Mouse (Mus musculus): ENCODE measurements at regions not wholly inside any gene's neighbourhood (a gene's known extent, or its start where the extent isn't known, plus 50 kb on each side); places are given as distances from the start of the nearest gene placed in this dataset.
A peak's percentile ranks its signal among the peaks of the same experiment; 100 is the strongest.

GRCm38 (mm10) chr16:39298856-39299255 lies 406.4 kb downstream of the Igsf11 start:
- no peaks in the 10 kb centered on the region for H3K4me1 ChIP-seq (replicated peaks; ENCODE audit: insufficient read depth, low read length)
- DNase-seq (ENCODE audit: low spot score) (no peak), ATAC-seq (replicated peaks; ENCODE audit: low FRiP score, low read depth) (no peak)
- H3K27me3 ChIP-seq (ENCODE audit: insufficient read depth, low read length), result no peaks in the 10 kb centered on the region
- no peak overlapping the region for H3K4me3 ChIP-seq (replicated peaks; ENCODE audit: low read depth, low read length)
- no peak for TF ChIP-seq CTCF (IDR thresholded peaks at IDR 0.05; ENCODE audit: low read depth)
- 90% methylated on average over 3 of the region's 3 CpGs for WGBS
- no peak overlapping the region for H3K4me2 ChIP-seq (ENCODE audit: low read length)
- H3K9ac ChIP-seq (ENCODE audit: low read depth, low read length), result no peak overlapping the region
- no peaks in the 10 kb centered on the region for H3K36me3 ChIP-seq (ENCODE audit: insufficient read depth, low read length)
- no peaks in the 10 kb centered on the region for H3K9me3 ChIP-seq (replicated peaks; ENCODE audit: low read length)
- H3K27ac ChIP-seq, result no peak overlapping the region

GRCm38 (mm10) chr16:39302902-39303361 lies 410.5 kb downstream of the Igsf11 start:
- Histone ChIP-seq H3K4me3 (replicated peaks; ENCODE audit: low read depth, low read length) (no peak overlapping the region), H3K9me3 (replicated peaks; ENCODE audit: low read length) (no peaks in the 10 kb centered on the region), H3K27ac (no peak overlapping the region), H3K4me2 (ENCODE audit: low read length) (no peak overlapping the region), H3K27me3 (ENCODE audit: insufficient read depth, low read length) (no peaks in the 10 kb centered on the region), H3K36me3 (ENCODE audit: insufficient read depth, low read length) (no peaks in the 10 kb centered on the region), H3K4me1 (replicated peaks; ENCODE audit: insufficient read depth, low read length) (no peaks in the 10 kb centered on the region), H3K9ac (ENCODE audit: low read depth, low read length) (no peak overlapping the region)
- ATAC-seq (replicated peaks; ENCODE audit: low FRiP score, low read depth) (0 out of 2 replicates have a peak, but pooled peaks have one; percentile 52), DNase-seq (ENCODE audit: low spot score) (no peak)
- WGBS, result 46% methylated on average over 1 of the region's 1 CpGs
- TF ChIP-seq CTCF (IDR thresholded peaks at IDR 0.05; ENCODE audit: low read depth), result no peak

- Histone ChIP-seq H3K9me3 (replicated peaks; ENCODE audit: low read length) (no peaks in the 10 kb centered on the region), H3K4me1 (replicated peaks; ENCODE audit: insufficient read depth, low read length) (no peaks in the 10 kb centered on the region), H3K27ac (no peak overlapping the region), H3K27me3 (ENCODE audit: insufficient read depth, low read length) (no peaks in the 10 kb centered on the region), H3K9ac (ENCODE audit: low read depth, low read length) (no peak overlapping the region), H3K4me3 (replicated peaks; ENCODE audit: low read depth, low read length) (no peak overlapping the region), H3K36me3 (ENCODE audit: insufficient read depth, low read length) (no peaks in the 10 kb centered on the region), H3K4me2 (ENCODE audit: low read length) (no peak overlapping the region)
- no peak for TF ChIP-seq CTCF (IDR thresholded peaks at IDR 0.05; ENCODE audit: low read depth)
- DNase-seq (ENCODE audit: low spot score) (no peak), ATAC-seq (replicated peaks; ENCODE audit: low FRiP score, low read depth) (no peak)
- WGBS, result 51% methylated on average over 7 of the region's 7 CpGs
These were observed 410.9 kb downstream of the Igsf11 start for GRCm38 (mm10) chr16:39303371-39303770.

- H3K4me1 ChIP-seq (replicated peaks; ENCODE audit: insufficient read depth, low read length), result no peaks in the 10 kb centered on the region
- H3K4me2 ChIP-seq (ENCODE audit: low read length), result no peak overlapping the region
- DNase-seq (ENCODE audit: low spot score) (no peak), ATAC-seq (replicated peaks; ENCODE audit: low FRiP score, low read depth) (no peak)
- WGBS, result 36% methylated on average over 5 of the region's 5 CpGs
- H3K9ac ChIP-seq (ENCODE audit: low read depth, low read length), result no peak overlapping the region
- no peaks in the 10 kb centered on the region for H3K36me3 ChIP-seq (ENCODE audit: insufficient read depth, low read length)
- no peak for TF ChIP-seq CTCF (IDR thresholded peaks at IDR 0.05; ENCODE audit: low read depth)
- H3K27me3 ChIP-seq (ENCODE audit: insufficient read depth, low read length), result no peaks in the 10 kb centered on the region
- no peak overlapping the region for H3K4me3 ChIP-seq (replicated peaks; ENCODE audit: low read depth, low read length)
- H3K9me3 ChIP-seq (replicated peaks; ENCODE audit: low read length), result no peaks in the 10 kb centered on the region
- H3K27ac ChIP-seq, result no peak overlapping the region
These were observed 415.5 kb downstream of the Igsf11 start for GRCm38 (mm10) chr16:39307951-39308350.

GRCm38 (mm10) chr16:39316752-39317594 lies 424.5 kb downstream of the Igsf11 start:
- 18% methylated on average over 15 of the region's 15 CpGs for WGBS

GRCm38 (mm10) chr16:39325627-39326026 lies 433.2 kb downstream of the Igsf11 start:
- Histone ChIP-seq H3K9ac (ENCODE audit: low read depth, low read length) (no peak overlapping the region), H3K27me3 (ENCODE audit: insufficient read depth, low read length) (no peaks in the 10 kb centered on the region), H3K4me3 (replicated peaks; ENCODE audit: low read depth, low read length) (no peak overlapping the region), H3K4me1 (replicated peaks; ENCODE audit: insufficient read depth, low read length) (no peaks in the 10 kb centered on the region), H3K9me3 (replicated peaks; ENCODE audit: low read length) (no peaks in the 10 kb centered on the region), H3K4me2 (ENCODE audit: low read length) (no peak overlapping the region), H3K36me3 (ENCODE audit: insufficient read depth, low read length) (no peaks in the 10 kb centered on the region), H3K27ac (no peak overlapping the region)
- DNase-seq (ENCODE audit: low spot score) (no peak), ATAC-seq (replicated peaks; ENCODE audit: low FRiP score, low read depth) (no peak)
- WGBS, result 96% methylated on average over 2 of the region's 2 CpGs
- TF ChIP-seq CTCF (IDR thresholded peaks at IDR 0.05; ENCODE audit: low read depth), result no peak

More at GRCm38 (mm10) chr16:39316752-39317594, 424.5 kb downstream of the Igsf11 start:
- Histone ChIP-seq H3K4me1 (replicated peaks; ENCODE audit: insufficient read depth, low read length) (no peaks in the 10 kb centered on the region), H3K27me3 (ENCODE audit: insufficient read depth, low read length) (no peaks in the 10 kb centered on the region), H3K4me2 (ENCODE audit: low read length) (no peak overlapping the region), H3K9ac (ENCODE audit: low read depth, low read length) (no peak overlapping the region), H3K36me3 (ENCODE audit: insufficient read depth, low read length) (no peaks in the 10 kb centered on the region), H3K9me3 (replicated peaks; ENCODE audit: low read length) (no peaks in the 10 kb centered on the region), H3K27ac (no peak overlapping the region), H3K4me3 (replicated peaks; ENCODE audit: low read depth, low read length) (no peak overlapping the region)
- peak; percentile 72 for TF ChIP-seq CTCF (IDR thresholded peaks at IDR 0.05; ENCODE audit: low read depth)
- peak; percentile 74 for DNase-seq (ENCODE audit: low spot score)
- 0 out of 2 replicates have a peak, but pooled peaks have one; percentile 17 for ATAC-seq (replicated peaks; ENCODE audit: low FRiP score, low read depth)

Data from kidney, postnatal 0 days (tissue).